Mouse (Mus musculus) CH12.LX (cell line): ENCODE results near the gene Gpr45. TPM values are rescaled to one million over a fixed set of nuclear protein-coding genes. Genes with fewer than 3 reads are reported as not detected.

Source experiments
- DNase-seq: peaks from one replicate; pipeline ENCODE4 v3.0.0-alpha.2; 2013; ENCODE audit errors: extremely low read depth
- H3K27ac ChIP-seq: 2 replicates; pipeline ENCODE4 v1.5.1; 2012; ENCODE audit warnings: low read depth, mild to moderate bottlenecking, control low read depth, moderate library complexity; ENCODE audit not compliant: insufficient read depth
- H3K27me3 ChIP-seq: replicated peaks from 2 replicates; pipeline ENCODE3; 2012; ENCODE audit warnings: inconsistent platforms
- H3K36me3 ChIP-seq, 2 experiments: replicated peaks in 1 of 2; 2 replicates each; pipeline versions ENCODE3 to v1.6.1; 2012; ENCODE audit warnings: inconsistent platforms in 1 of 2, low read length in 1 of 2, mild to moderate bottlenecking in 1 of 2, mixed read lengths in 1 of 2, moderate library complexity in 1 of 2; ENCODE audit not compliant: control insufficient read depth in 1 of 2, insufficient read depth in 1 of 2
- H3K4me1 ChIP-seq, 2 experiments: 2 replicates each; pipeline ENCODE4 v1.6.1; 2012; ENCODE audit warnings: inconsistent platforms in 1 of 2, moderate library complexity in 1 of 2; ENCODE audit not compliant: insufficient read depth in 2 of 2, control insufficient read depth in 1 of 2
- H3K4me2 ChIP-seq: 2 replicates; pipeline ENCODE4 v1.6.1; 2012; ENCODE audit warnings: low read depth, mild to moderate bottlenecking, control low read depth; ENCODE audit not compliant: poor library complexity, insufficient read depth, severe bottlenecking
- H3K4me3 ChIP-seq, 3 experiments: fragments of 150-350 bp in 1 of 3; sonication (generic) in 1 of 3; replicated peaks in 1 of 3; 2 replicates each; pipeline versions ENCODE3 to v1.5.1; 2011 to 2012; ENCODE audit warnings: low read depth in 2 of 3, low read length in 2 of 3, mild to moderate bottlenecking in 2 of 3, moderate library complexity in 2 of 3, control low read depth in 1 of 3, improper control_type of control experiment in 1 of 3, inconsistent platforms in 1 of 3, mixed read lengths in 1 of 3; ENCODE audit not compliant: poor library complexity in 1 of 3
- H3K79me2 ChIP-seq: replicated peaks from 2 replicates; pipeline ENCODE4 v1.6.1; 2012; ENCODE audit warnings: mild to moderate bottlenecking, moderate library complexity; ENCODE audit not compliant: control insufficient read depth, poor library complexity, insufficient read depth, severe bottlenecking; ENCODE audit errors: extremely low read depth
- H3K9ac ChIP-seq: 2 replicates; pipeline ENCODE4 v1.6.1; 2012; ENCODE audit warnings: low read depth, mild to moderate bottlenecking, control low read depth, moderate library complexity; ENCODE audit not compliant: insufficient read depth
- H3K9me3 ChIP-seq: replicated peaks from 2 replicates; pipeline ENCODE3; 2012; ENCODE audit warnings: low read length, inconsistent platforms, mixed read lengths
- CHD2 ChIP-seq: IDR thresholded peaks from 2 replicates; pipeline ENCODE4 v1.6.1; 2011; ENCODE audit warnings: low read length, improper control_type of control experiment
- CTCF ChIP-seq, 2 experiments: IDR thresholded peaks in 1 of 2; conservative IDR thresholded peaks in 1 of 2; 2 replicates each; pipeline ENCODE4 v1.5.1; 2011 to 2012; ENCODE audit warnings: low read depth in 2 of 2, low read length in 2 of 2, improper control_type of control experiment in 1 of 2, inconsistent platforms in 1 of 2, mild to moderate bottlenecking in 1 of 2, moderate library complexity in 1 of 2
- E2F4 ChIP-seq: IDR thresholded peaks from 2 replicates; pipeline ENCODE4 v1.6.1; 2011; ENCODE audit warnings: low read depth, low read length, improper control_type of control experiment; ENCODE audit not compliant: insufficient replicate concordance
- EP300 ChIP-seq: IDR thresholded peaks from 2 replicates; pipeline ENCODE4 v1.6.1; 2011; ENCODE audit warnings: low read length, improper control_type of control experiment
- GABPA ChIP-seq: IDR thresholded peaks from 2 replicates; pipeline ENCODE4 v1.6.1; 2012; ENCODE audit warnings: low read depth, low read length, improper control_type of control experiment, inconsistent platforms; ENCODE audit not compliant: insufficient replicate concordance
- JUN ChIP-seq: IDR thresholded peaks from 2 replicates; pipeline ENCODE4 v1.6.1; 2011; ENCODE audit warnings: low read depth, mild to moderate bottlenecking, low read length, improper control_type of control experiment, moderate library complexity; ENCODE audit not compliant: insufficient read depth
- KAT2A ChIP-seq: IDR thresholded peaks from 2 replicates; pipeline ENCODE4 v1.6.1; 2012; ENCODE audit warnings: low read length, improper control_type of control experiment, inconsistent platforms; ENCODE audit not compliant: insufficient replicate concordance
- MAFK ChIP-seq: IDR thresholded peaks from 2 replicates; pipeline ENCODE4 v1.6.1; 2011; ENCODE audit warnings: low read length, improper control_type of control experiment; ENCODE audit not compliant: insufficient replicate concordance
- MAX ChIP-seq: IDR thresholded peaks from 2 replicates; pipeline ENCODE4 v1.6.1; 2011; ENCODE audit warnings: low read length, improper control_type of control experiment
- NRF1 ChIP-seq: IDR thresholded peaks from 2 replicates; pipeline ENCODE4 v1.6.1; 2014; ENCODE audit warnings: low read depth, mild to moderate bottlenecking, inconsistent platforms, low read length, improper control_type of control experiment, moderate library complexity
- POLR2AphosphoS2 ChIP-seq: IDR thresholded peaks from 2 replicates; pipeline ENCODE4 v1.6.1; 2011; ENCODE audit warnings: low read depth, low read length, improper control_type of control experiment
- SIN3A ChIP-seq: IDR thresholded peaks from 2 replicates; pipeline ENCODE4 v1.6.1; 2012; ENCODE audit warnings: low read length, improper control_type of control experiment, inconsistent platforms
- TCF12 ChIP-seq: IDR thresholded peaks from 2 replicates; pipeline ENCODE4 v1.6.1; 2014; ENCODE audit warnings: low read depth, mild to moderate bottlenecking, inconsistent platforms, low read length, improper control_type of control experiment
- ZKSCAN1 ChIP-seq: IDR thresholded peaks from 2 replicates; pipeline ENCODE4 v1.6.1; 2012; ENCODE audit warnings: low read depth, inconsistent platforms, low read length, improper control_type of control experiment, borderline replicate concordance
- ZMIZ1 ChIP-seq: IDR thresholded peaks from 2 replicates; pipeline ENCODE4 v1.6.1; 2012; ENCODE audit warnings: low read depth, mild to moderate bottlenecking, inconsistent platforms, low read length, improper control_type of control experiment
- ZNF384 ChIP-seq: IDR thresholded peaks from 2 replicates; pipeline ENCODE4 v1.6.1; 2012; ENCODE audit warnings: low read depth, low read length, improper control_type of control experiment, inconsistent platforms
- dilution Hi-C: fragments of 300-500 bp; cut with MboI; formaldehyde crosslinking; loops from 2 replicates; pipeline ENCODE4 v1.14.3; 2020; ENCODE audit warnings: low sequenced_read_pairs; ENCODE audit not compliant: extremely low pct_unique_long_range_greater_than_20kb, extremely low pct_ligation_motif_present
- in situ Hi-C: fragments of 300-500 bp; cut with MboI; formaldehyde crosslinking; loops from 3 replicates; pipeline ENCODE4 v1.14.3; 2019; ENCODE audit warnings: low sequenced_read_pairs, low pct_ligation_motif_present, low pct_unique_long_range_greater_than_20kb, mixed read lengths
- polyA plus RNA-seq: library from polyadenylated mRNA; unstranded; fragments of >175 nt; gene quantifications from 2 replicates; pipeline ENCODE4 v1.2.1, GENCODE M21; 2012; ENCODE audit warnings: low read depth; ENCODE audit not compliant: insufficient read length
- total RNA-seq, 2 experiments: library from RNA; depleted of rRNA; stranded (reverse); fragments of 300-350 nt in 1 of 2; fragments of >200 nt in 1 of 2; gene quantifications; 2 replicates each; pipeline ENCODE4 v1.2.3; 2012 to 2014

The Gpr45 gene
- total and polyA plus RNA-seq, 3 experiments, result not detected

- DNase-seq, result no peak
- no peak overlapping the region for H3K4me3 ChIP-seq
- no peaks in the 10 kb centered on the region for H3K9me3 ChIP-seq
- H3K4me2 ChIP-seq, result no peak overlapping the region
- H3K4me1 ChIP-seq, result 0 out of 4 replicates have a peak, but pooled peaks cover 0 to 6% of the 10 kb centered on the region in 2 experiments
- H3K36me3 ChIP-seq, result no peaks in the 10 kb centered on the region
- H3K27ac ChIP-seq, result no peak overlapping the region
- no peaks in the 10 kb centered on the region for H3K79me2 ChIP-seq
- no peak overlapping the region for H3K9ac ChIP-seq
- in situ Hi-C loops, result no loop called here
- dilution Hi-C loops, result no loop called here
- no peak for TF ChIP-seq CHD2
- TF ChIP-seq ZNF384, result no peak
- no peak for TF ChIP-seq TCF12
- no peak for TF ChIP-seq MAFK
- TF ChIP-seq POLR2AphosphoS2, result no peak
- TF ChIP-seq GABPA, result no peak
- TF ChIP-seq MAX, result no peak
- TF ChIP-seq ZKSCAN1, result no peak
- no peaks in the 10 kb centered on the region for H3K27me3 ChIP-seq
Observed at GRCm38 (mm10) chr1:42983082-42983771, 30.6 kb downstream of the Gpr45 start.

GRCm38 (mm10) chr1:42984119-42984518 lies 31.4 kb downstream of the Gpr45 start:
- TF ChIP-seq NRF1, result no peak
- TF ChIP-seq E2F4, result no peak
- TF ChIP-seq, all 38 proteins: peak for 0
- peak; percentile 3 for DNase-seq
- dilution Hi-C loops, result no loop called here
- in situ Hi-C loops, result no loop called here
- H3K9ac ChIP-seq, result no peak overlapping the region
- no peaks in the 10 kb centered on the region for H3K36me3 ChIP-seq
- no peak overlapping the region for H3K27ac ChIP-seq
- no peaks in the 10 kb centered on the region for H3K79me2 ChIP-seq
- no peaks in the 10 kb centered on the region for H3K27me3 ChIP-seq
- no peak overlapping the region for H3K4me2 ChIP-seq
- no peaks in the 10 kb centered on the region for H3K9me3 ChIP-seq
- no peak overlapping the region for H3K4me3 ChIP-seq
- H3K4me1 ChIP-seq, result 0 out of 4 replicates have a peak, but pooled peaks cover 0 to 6% of the 10 kb centered on the region in 2 experiments

GRCm38 (mm10) chr1:42988996-42989395 lies 36.3 kb downstream of the Gpr45 start:
- H3K36me3 ChIP-seq, result no peaks in the 10 kb centered on the region
- peaks cover 2% of the 10 kb centered on the region for H3K9me3 ChIP-seq
- H3K27me3 ChIP-seq, result no peaks in the 10 kb centered on the region
- in situ Hi-C loops, result no loop called here
- no peak overlapping the region for H3K4me2 ChIP-seq
- dilution Hi-C loops, result no loop called here
- no peaks in the 10 kb centered on the region for H3K79me2 ChIP-seq
- H3K4me1 ChIP-seq, result 0 out of 4 replicates have a peak, but pooled peaks cover 0 to 2% of the 10 kb centered on the region in 2 experiments
- DNase-seq, result no peak
- no peak overlapping the region for H3K27ac ChIP-seq
- no peak overlapping the region for H3K4me3 ChIP-seq
- no peak overlapping the region for H3K9ac ChIP-seq
- TF ChIP-seq NRF1, result no peak
- TF ChIP-seq JUN, result no peak
- TF ChIP-seq CTCF (conservative IDR thresholded peaks at IDR 0.05 in 1 of 2, IDR thresholded peaks at IDR 0.05 in 1 of 2; ENCODE audit: low read depth in 2 of 2, low read length in 2 of 2), result no peak
- no peak for TF ChIP-seq E2F4
- TF ChIP-seq KAT2A, result no peak
- TF ChIP-seq ZMIZ1, result no peak
- TF ChIP-seq MAFK, result no peak
- TF ChIP-seq EP300, result no peak
- TF ChIP-seq SIN3A, result no peak
